Mouse (Mus musculus): ENCODE measurements around the gene Tomm20. TPM values are rescaled to one million over a fixed set of nuclear protein-coding genes. Genes with fewer than 3 reads are reported as not detected.
"Not testable (repeated sequence)": the region's sequence is repeated elsewhere in the genome, so short reads cannot be mapped to it uniquely, and the experiment has no call there.

The Tomm20 gene
- polyA plus RNA-seq, 2 experiments from 2014 or later, result 59.0 to 102 TPM

GRCm38 (mm10) chr8:126917179-126917905 is 28.3 kb downstream of the Tomm20 start:
- no peak for ATAC-seq

DNA sequence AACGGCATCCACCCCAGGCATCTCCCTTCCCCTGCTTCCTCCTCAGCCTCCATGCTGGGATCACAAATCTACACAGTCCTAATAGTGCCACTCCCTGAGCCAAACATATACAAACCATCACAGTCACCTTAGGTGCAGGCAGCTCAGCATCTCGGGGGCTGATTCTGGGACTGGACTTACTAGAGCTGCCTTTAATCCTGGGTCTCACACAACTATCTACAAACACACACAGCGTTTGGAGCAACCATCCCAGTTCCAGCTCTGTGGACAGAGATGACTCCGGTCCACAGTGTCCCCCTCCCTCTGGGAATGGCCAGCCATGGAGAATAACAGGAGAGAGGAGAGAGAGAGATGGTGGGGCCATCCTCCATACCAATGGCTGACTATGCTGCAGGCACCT is 29.0 kb downstream of the Tomm20 start:
- no peak for ATAC-seq

DNA sequence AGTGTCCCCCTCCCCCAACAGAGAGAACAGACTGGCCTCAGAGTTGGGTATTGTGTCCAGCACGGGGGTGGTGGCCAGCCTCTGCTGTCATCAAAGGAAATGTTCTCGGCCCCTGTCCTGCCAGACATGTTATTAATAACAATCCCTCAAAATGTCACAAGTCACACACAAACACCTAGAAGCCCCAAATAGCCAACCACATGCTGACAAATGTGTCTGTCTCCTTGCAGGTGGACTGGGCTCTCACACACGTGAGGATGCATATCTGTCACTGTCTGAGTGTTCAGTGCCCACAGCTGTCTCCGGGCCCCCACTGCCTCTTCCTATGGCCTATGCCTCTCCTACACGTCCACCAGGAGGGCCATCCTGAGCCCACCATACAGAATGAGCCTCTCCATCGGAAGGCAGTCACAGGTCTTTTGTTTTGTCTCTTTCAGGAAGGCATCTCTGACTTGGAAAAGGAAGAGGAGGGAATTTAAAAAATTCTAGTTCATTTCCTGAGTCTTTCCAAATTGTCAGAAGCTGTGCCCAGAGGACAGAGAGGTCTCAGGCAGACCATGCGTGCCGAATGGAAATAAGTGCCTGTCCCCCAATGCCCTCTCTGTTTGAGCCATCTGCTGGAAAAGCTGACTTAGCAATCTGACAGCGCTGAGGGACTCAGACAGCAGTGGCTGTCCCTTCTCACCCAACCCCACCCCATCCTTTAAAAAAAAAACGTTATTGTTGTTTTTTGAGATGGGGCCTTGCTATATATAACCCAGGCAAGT is 30.9 kb downstream of the Tomm20 start:
- ATAC-seq, result no peak

- not testable (repeated sequence) for ATAC-seq
These were observed 31.5 kb downstream of the Tomm20 start for GRCm38 (mm10) chr8:126914107-126914490.

GRCm38 (mm10) chr8:126913241-126914106 is 32.2 kb downstream of the Tomm20 start:
- no peak for ATAC-seq

DNA sequence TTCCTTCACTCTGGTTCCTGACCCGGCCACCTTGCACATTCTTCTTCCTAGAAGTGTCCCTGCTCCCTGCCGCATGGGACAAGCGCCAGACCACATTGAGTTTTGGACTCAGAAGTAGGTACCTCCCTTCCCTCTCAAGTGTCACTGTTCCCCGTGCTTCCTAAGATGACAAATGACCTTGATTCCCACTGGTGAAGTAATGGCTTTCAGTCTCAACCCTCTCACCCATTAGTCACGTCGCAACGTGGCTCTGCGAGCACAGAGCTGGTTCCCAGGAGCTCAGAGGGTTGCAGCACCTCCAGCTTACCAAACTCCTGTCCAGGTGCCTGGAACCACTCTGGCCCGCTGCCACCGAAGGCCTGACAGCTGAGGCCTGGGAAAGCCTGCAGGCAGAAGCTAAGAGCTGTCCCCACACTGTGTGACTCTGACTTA is 36.3 kb downstream of the Tomm20 start:
- ATAC-seq, result no peak

DNA sequence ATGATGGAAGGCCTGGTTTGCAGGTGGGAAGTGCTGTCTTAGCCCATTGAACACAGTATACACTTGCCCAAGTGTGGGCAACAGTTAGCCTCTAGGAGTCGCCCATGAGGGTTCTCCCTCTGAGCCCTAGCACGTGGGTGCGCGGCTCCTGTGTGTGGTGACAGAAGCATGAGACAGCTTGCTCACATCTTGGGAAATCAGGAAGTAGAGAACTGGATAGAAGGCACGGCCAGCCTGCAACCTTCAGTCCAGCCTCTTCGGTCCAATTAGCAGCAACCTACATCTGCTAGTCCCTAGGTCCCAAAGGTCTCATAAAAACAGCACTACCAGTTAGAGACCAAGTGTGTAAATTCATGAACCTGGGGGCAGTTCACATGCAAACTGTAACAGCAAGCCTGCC is 36.8 kb downstream of the Tomm20 start:
- no peak for ATAC-seq

GRCm38 (mm10) chr8:126907968-126908367 is 37.7 kb downstream of the Tomm20 start:
- ATAC-seq, result no peak

DNA sequence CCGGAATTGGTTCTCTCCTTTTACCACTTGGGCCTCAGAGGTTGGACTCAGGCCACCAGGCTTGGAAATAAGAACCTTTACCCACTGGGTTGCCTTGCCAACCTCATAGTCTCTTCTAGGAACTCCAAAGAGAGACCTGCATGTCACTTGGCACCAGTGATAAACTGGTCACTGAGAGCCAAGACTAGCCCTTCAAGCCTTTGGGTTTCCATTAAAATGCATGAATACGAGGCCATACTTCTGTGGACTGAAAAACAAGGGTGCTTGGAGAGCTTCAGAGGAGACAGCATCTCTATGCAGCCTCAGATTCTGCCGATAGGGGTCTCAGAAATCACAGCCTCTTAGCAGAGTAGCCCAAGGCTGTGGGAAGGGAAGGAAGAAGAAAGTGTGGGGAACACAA is 38.3 kb downstream of the Tomm20 start:
- ATAC-seq, result no peak

DNA sequence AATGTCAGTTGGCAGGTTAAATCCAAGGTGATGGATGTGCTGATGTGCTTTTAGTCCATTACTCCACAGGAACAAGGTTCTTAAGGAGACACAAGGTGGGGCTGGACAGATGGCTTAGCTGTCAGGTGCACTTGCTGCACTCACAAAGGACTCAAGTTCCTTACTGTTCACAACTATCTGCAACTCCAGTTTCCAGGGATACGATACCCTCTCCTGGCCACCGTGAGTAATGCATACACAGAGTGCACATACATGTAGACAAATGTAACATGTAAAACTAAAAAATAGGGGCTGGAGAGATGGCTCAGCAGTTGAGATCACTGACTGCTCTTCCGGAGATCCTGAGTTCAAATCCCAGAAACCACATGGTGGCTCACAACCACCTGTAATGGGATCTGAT is 40.3 kb downstream of the Tomm20 start:
- no peak for ATAC-seq

DNA sequence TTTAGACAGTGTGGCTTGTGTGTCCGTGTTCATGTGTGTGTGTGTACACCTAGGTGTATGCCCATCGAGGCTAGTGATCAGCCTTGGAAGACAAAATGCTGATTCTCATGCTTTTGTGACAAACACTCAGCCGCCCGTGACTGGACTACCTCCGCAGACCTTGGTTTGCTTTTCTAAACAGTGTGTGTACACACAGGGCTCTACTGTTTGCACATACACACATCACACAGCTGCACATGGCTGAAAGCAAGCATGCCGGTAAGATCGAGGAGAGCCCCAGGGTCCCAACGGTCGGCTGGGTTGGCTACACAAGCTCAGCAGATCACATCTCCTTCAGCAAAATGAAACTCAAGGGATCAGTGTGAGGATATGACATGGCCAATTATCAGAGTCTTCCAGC is 41.7 kb downstream of the Tomm20 start:
- no peak for ATAC-seq

GRCm38 (mm10) chr8:126903224-126903895 is 42.3 kb downstream of the Tomm20 start:
- ATAC-seq, result no peak

DNA sequence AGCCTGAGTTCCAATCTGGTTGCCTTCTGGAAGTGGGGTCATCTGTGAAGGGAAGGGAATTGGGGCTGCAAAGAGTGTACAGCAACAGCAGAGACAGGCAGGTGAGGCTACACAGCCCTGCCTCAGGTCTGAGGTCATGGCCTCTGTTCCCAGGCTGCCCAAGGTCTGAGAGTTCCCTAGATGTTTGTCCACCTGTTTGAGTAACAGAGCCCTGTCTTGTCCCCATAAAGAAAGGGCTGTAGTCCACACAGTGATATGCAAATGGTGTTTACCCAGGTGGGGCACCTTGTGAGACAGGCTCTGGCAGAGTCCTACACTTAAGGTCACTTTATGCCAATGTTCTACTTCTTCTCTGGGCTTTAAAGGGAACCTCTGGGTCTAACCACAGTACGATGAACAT is 44.0 kb downstream of the Tomm20 start:
- ATAC-seq, result no peak

DNA sequence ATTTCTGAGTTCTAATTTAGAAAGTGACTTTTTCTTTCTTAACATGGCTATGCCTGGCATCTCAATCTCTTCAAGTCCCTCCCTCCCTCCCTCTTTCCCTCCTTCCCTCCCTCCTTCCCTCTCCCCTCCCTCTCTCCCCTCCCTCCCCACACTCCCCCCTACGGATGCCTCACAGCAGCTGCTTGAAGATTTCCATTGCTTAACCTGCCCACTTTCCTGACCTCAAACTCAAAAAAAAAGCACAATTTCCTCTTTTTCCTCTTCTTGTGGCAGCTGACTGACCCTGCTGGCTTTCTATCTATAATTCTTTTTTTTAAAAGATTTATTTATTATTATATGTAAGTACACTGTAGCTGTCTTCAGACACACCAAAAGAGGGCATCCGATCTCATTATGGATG is 44.6 kb downstream of the Tomm20 start:
- no peak for ATAC-seq

DNA sequence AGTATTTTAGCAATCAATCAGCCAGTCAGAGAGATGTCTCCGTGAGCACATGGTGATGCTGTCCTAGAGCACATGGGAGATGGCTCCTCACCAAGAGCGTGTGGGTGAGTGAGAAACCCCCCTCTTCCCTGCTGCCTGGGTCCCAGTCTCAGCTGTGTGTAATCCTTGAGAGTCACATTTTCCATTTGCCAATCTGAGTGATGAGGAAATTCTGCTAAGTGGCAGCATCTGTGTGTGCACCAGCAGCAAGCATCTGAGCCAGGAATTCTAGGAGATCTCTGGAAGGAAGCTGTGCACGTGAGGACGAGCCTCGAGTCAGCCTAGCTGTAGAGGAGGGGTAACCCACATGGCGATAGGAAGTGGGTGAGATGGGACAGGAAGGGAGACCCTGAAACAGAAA is 50.5 kb downstream of the Tomm20 start:
- peak; percentile 65 for ATAC-seq

- no peak for ATAC-seq
These were observed 58.0 kb downstream of the Tomm20 start for GRCm38 (mm10) chr8:126887639-126888006.

DNA sequence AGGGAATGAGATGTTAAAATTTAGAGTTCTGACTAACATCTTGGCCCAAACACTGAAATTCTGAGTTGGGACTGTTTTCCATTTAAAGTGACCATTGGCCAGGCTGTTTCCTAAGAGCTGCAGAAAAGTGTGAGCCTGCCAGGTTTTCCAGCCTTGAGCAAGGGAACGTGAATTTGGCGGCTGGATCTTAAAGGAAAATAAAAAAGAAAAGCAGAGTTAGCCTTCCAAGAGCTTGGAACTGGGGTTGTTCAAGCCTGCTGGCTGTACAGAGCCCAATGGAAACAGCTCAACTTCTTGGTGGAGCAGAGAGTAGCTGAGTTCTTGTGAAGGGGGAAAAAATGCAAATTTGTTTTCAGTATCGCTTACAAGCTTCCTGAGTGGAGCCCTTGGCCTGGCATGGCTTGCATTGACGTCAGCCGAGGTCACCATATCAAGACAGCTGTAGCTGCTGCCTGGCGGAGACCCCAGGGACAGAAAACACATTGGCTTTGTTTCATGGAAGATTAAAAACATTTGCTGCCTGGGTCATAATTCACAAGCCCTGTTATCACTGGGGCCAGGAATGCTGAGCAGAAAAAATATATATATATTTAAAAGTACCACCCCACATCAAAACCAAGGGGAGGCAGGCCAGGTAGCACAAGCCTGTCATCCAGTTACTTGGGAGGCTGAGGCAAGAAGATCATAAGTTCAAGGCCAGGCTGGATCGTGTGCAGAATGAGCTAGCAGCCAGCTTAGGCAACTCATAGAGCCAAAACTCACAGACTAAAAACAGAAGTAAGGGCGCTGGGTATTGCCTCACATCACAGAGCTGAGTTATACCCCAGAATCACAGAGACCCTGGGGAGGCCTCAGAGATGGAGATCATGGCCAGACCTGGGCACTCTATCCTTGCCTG is 58.7 kb downstream of the Tomm20 start:
- no peak for ATAC-seq

DNA sequence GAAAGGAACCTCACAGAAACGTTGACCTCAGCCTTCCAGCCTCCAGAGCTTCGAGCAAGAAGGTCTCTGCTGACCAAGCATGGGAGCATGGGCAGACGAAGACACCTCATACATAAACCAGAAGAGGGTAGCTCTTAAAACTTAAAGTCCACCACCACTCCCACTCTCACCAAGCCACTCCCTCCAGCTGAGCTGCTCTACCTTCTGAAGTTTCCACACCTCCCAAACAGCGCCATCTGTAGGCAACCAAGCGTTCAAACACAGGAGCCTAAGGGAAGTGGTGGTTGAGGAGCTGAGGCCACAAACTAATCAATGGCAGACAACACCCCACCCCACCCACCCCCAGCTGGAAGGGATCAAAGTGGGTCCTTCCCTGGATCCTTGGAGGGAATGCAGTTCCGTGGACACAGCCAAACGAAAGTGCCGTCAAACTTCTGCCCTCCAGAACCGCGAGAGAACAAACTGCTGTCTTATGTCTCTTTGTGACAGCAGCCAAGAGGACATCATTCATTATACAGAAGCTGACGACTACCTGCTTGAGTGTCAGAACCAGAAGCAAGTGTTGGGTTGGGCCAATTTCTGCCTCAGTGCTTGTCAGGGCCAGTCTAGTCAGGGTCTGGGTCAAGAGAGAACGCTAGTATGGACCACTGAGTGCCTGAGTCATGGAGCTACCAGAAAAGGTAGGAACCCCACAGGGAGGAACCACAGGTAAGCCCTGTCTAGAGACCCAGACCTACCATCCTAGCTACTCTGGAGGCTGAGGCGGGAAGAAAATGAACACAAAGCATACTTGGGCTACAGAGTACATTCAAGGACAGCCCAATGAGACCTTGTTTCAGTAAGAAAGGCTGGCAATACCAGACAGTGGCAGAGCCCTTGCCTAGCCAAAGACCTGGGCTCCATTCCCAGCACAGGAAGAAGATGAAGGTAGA is 59.8 kb downstream of the Tomm20 start:
- ATAC-seq, result no peak

- peak; percentile 78 for ATAC-seq
These were observed 61.3 kb downstream of the Tomm20 start for GRCm38 (mm10) chr8:126884202-126884926.

DNA sequence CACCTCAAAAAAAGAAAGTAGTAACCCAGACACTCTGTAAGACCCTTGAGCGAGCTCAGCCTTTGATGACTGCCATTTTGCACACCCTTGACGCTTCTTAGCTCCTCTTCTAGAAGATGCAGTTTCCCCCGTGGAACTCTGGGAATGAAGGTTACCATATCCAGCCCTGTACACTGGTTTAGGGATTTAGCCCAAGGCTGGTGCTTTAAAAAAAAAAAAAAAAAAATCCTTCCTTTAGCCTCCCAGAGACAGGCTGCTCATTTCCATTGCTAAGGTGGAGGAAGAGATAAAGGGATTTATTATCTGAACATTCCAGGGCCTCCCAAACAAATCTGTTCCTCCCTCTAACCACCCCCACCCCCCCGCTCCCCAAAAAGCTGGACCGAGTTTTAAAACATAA is 61.9 kb downstream of the Tomm20 start:
- ATAC-seq, result no peak
